Mouse (Mus musculus): ENCODE results near the gene Slc12a4. TPM values are rescaled to one million over a fixed set of nuclear protein-coding genes. Genes with fewer than 3 reads are reported as not detected.
"Not testable (repeated sequence)": the region's sequence is repeated elsewhere in the genome, so short reads cannot be mapped to it uniquely, and the experiment has no call there.

Gene Slc12a4
- polyA plus RNA-seq (2012; rRNA removed) (116 and 135 TPM in 2 replicates), polyA plus RNA-seq (2014; fragmentation: Nextera tagmentation; extraction: Ambion mirVana) (46.0 and 56.2 TPM in 2 replicates)

- TF ChIP-seq POLR2A (IDR thresholded peaks at IDR 0.05; ENCODE audit: borderline replicate concordance, extremely low read depth, insufficient read depth, insufficient read length): peak; percentile 76; the same call in 1 of the 2 replicates
- peak within 1 kb of the TSS; percentile 76 for H3K4me2 ChIP-seq (replicated peaks; ENCODE audit: low read depth, low read length, severe bottlenecking)
- H3K36me3 ChIP-seq (ENCODE audit: control insufficient read depth, insufficient read depth, low read length): 0 out of 2 replicates have a peak, but pooled peaks cover 8% of the 10 kb centered on the region
- H3K9ac ChIP-seq (ENCODE audit: low read depth, low read length, severe bottlenecking): peak within 1 kb of the TSS; percentile 92
- WGBS: 0% methylated on average over 33 of the region's 47 CpGs
- no peaks in the 10 kb centered on the region for H3K27me3 ChIP-seq (ENCODE audit: control insufficient read depth, insufficient read depth, low read length)
- H3K4me1 ChIP-seq (ENCODE audit: control insufficient read depth, insufficient read depth, low read length): peaks cover 28% of the 10 kb centered on the region
- ATAC-seq (ENCODE audit: low FRiP score, low read depth): peak; percentile 93
- no peaks in the 10 kb centered on the region for H3K9me3 ChIP-seq (ENCODE audit: control insufficient read depth, low read length)
- H3K4me3 ChIP-seq (replicated peaks; ENCODE audit: low read length): peak within 1 kb of the TSS; percentile 90
- peak; percentile 82 for DNase-seq (ENCODE audit: low spot score)
- H3K27ac ChIP-seq (replicated peaks; ENCODE audit: low read depth, low read length): peak within 1 kb of the TSS; percentile 91
These were observed at the start of gene Slc12a4 for GRCm38 (mm10) chr8:105965905-105966341. TSS of gene Slc12a4 (minus strand) at chr8:105966097.

DNA sequence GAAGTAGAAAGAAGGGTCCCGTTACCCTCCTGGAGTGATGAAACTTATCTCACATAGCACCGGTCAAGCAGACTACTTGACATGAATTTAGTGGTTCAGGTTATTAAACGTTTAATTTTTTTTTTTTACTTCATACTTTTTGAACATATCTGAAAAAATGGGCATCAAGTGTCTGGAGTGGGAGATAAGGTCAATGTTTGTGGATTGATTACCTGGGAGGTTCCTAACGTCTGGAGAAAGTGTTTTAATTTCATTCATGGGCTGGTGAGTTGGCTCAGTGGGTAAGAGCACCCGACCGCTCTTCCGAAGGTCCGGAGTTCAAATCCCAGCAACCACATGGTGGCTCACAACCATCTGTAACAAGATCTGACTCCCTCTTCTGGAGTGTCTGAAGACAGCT is 46.3 kb upstream of the Slc12a4 start:
- not testable (repeated sequence) for H3K27ac ChIP-seq (replicated peaks; ENCODE audit: low read depth, low read length); H3K36me3 ChIP-seq (ENCODE audit: control insufficient read depth, insufficient read depth, low read length); ATAC-seq (ENCODE audit: low FRiP score, low read depth); H3K9me3 ChIP-seq (ENCODE audit: control insufficient read depth, low read length); H3K27me3 ChIP-seq (ENCODE audit: control insufficient read depth, insufficient read depth, low read length); H3K4me1 ChIP-seq (ENCODE audit: control insufficient read depth, insufficient read depth, low read length); DNase-seq (ENCODE audit: low spot score)
- H3K4me3 ChIP-seq (replicated peaks; ENCODE audit: low read length): peak overlapping the region; percentile 95
- H3K4me2 ChIP-seq (replicated peaks; ENCODE audit: low read depth, low read length, severe bottlenecking): peak overlapping the region; percentile 92
- 0 out of 2 replicates have a peak overlapping the region, but pooled peaks have one; percentile 91 for H3K9ac ChIP-seq (ENCODE audit: low read depth, low read length, severe bottlenecking)
- 84% methylated on average over 8 of the region's 8 CpGs for WGBS

DNA sequence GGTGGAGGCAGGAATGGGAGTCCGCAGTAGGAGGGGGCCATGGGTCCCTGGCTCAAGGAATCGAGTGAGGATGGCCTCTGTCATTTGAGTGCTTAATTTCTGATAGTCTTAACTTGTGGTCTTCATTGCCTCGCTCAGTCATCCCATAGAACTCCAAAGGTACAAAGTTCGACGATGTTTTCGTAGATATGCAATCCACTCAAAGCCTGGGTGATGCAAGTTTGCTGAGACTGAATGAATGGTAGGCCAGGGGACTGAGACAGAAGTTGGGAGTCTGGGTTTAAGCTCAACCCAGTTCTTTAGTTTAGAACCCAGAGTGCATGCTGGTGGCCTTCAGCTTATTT is 45.7 kb upstream of the Slc12a4 start, which contains the start of gene Ddx28:
TSS of gene Ddx28 (minus strand) at position 240 of the 344 bp plus-strand sequence.
- H3K27ac ChIP-seq (replicated peaks; ENCODE audit: low read depth, low read length): no peak within 1 kb of the TSS
- H3K4me1 ChIP-seq (ENCODE audit: control insufficient read depth, insufficient read depth, low read length): peaks cover 10% of the 10 kb centered on the region
- H3K9me3 ChIP-seq (ENCODE audit: control insufficient read depth, low read length): no peaks in the 10 kb centered on the region
- 5% methylated on average over 6 of the region's 6 CpGs for WGBS
- no peaks in the 10 kb centered on the region for H3K27me3 ChIP-seq (ENCODE audit: control insufficient read depth, insufficient read depth, low read length)
- peak within 1 kb of the TSS; percentile 92 for H3K4me2 ChIP-seq (replicated peaks; ENCODE audit: low read depth, low read length, severe bottlenecking)
- peak within 1 kb of the TSS; percentile 95 for H3K4me3 ChIP-seq (replicated peaks; ENCODE audit: low read length)
- DNase-seq (ENCODE audit: low spot score) (no peak), ATAC-seq (ENCODE audit: low FRiP score, low read depth) (no peak)
- TF ChIP-seq POLR2A (IDR thresholded peaks at IDR 0.05; ENCODE audit: borderline replicate concordance, extremely low read depth, insufficient read depth, insufficient read length): no peak
- H3K9ac ChIP-seq (ENCODE audit: low read depth, low read length, severe bottlenecking): peak within 1 kb of the TSS; percentile 91
- 0 out of 2 replicates have a peak, but pooled peaks cover 4% of the 10 kb centered on the region for H3K36me3 ChIP-seq (ENCODE audit: control insufficient read depth, insufficient read depth, low read length)

- ATAC-seq (ENCODE audit: low FRiP score, low read depth) (peak; percentile 95), DNase-seq (ENCODE audit: low spot score) (peak; percentile 90)
- Histone ChIP-seq H3K27me3 (ENCODE audit: control insufficient read depth, insufficient read depth, low read length) (no peaks in the 10 kb centered on the region), H3K4me3 (replicated peaks; ENCODE audit: low read length) (peak overlapping the region; percentile 95), H3K36me3 (ENCODE audit: control insufficient read depth, insufficient read depth, low read length) (0 out of 2 replicates have a peak, but pooled peaks cover 4% of the 10 kb centered on the region), H3K27ac (replicated peaks; ENCODE audit: low read depth, low read length) (no peak overlapping the region), H3K9ac (ENCODE audit: low read depth, low read length, severe bottlenecking) (peak overlapping the region; percentile 91), H3K4me1 (ENCODE audit: control insufficient read depth, insufficient read depth, low read length) (peaks cover 10% of the 10 kb centered on the region), H3K4me2 (replicated peaks; ENCODE audit: low read depth, low read length, severe bottlenecking) (peak overlapping the region; percentile 92), H3K9me3 (ENCODE audit: control insufficient read depth, low read length) (no peaks in the 10 kb centered on the region)
- peak; percentile 77; the same call in 1 of the 2 replicates for TF ChIP-seq POLR2A (IDR thresholded peaks at IDR 0.05; ENCODE audit: borderline replicate concordance, extremely low read depth, insufficient read depth, insufficient read length)
- 3% methylated on average over 71 of the region's 74 CpGs for WGBS
These were observed 45.1 kb upstream of the Slc12a4 start for GRCm38 (mm10) chr8:106010748-106011642.

DNA sequence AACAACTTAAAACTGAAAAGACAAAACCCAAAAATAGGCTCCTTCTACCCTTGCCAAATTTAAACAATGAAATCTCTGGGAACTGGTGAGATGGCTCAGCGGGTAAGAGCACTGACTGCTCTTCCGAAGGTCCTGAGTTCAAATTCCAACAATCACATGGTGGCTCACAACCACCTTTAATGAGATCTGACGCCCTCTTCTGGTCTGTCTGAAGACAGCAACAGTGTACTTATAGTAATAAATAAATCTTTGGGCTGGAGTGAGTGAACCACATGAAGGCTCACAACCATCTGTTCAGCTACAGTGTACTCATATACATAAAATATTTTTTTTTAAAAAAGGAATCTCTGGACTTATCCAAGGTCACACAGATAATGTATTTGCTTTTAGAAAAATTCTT is 42.0 kb upstream of the Slc12a4 start:
- not testable (repeated sequence) for H3K9me3 ChIP-seq (ENCODE audit: control insufficient read depth, low read length); H3K9ac ChIP-seq (ENCODE audit: low read depth, low read length, severe bottlenecking); H3K27me3 ChIP-seq (ENCODE audit: control insufficient read depth, insufficient read depth, low read length); H3K27ac ChIP-seq (replicated peaks; ENCODE audit: low read depth, low read length); H3K4me2 ChIP-seq (replicated peaks; ENCODE audit: low read depth, low read length, severe bottlenecking); H3K36me3 ChIP-seq (ENCODE audit: control insufficient read depth, insufficient read depth, low read length); ATAC-seq (ENCODE audit: low FRiP score, low read depth); DNase-seq (ENCODE audit: low spot score); H3K4me3 ChIP-seq (replicated peaks; ENCODE audit: low read length); H3K4me1 ChIP-seq (ENCODE audit: control insufficient read depth, insufficient read depth, low read length)
- WGBS: 61% methylated on average over 3 of the region's 3 CpGs
